Mouse (Mus musculus) brain, embryonic 14.5 days (tissue): ENCODE results near the gene Lrrc75a.

Experiments
- CTCF ChIP-seq: fragments of 200-500 bp; IDR thresholded peaks from 2 replicates; pipeline ENCODE4 v1.5.1; 2012; ENCODE audit warnings: inconsistent platforms, mild to moderate bottlenecking, moderate library complexity, borderline replicate concordance; ENCODE audit not compliant: insufficient read depth, insufficient read length; ENCODE audit errors: extremely low read depth
- POLR2A ChIP-seq: fragments of 200-500 bp; IDR thresholded peaks from 2 replicates; pipeline ENCODE4 v1.6.1; 2012; ENCODE audit warnings: mild to moderate bottlenecking, inconsistent platforms, borderline replicate concordance; ENCODE audit not compliant: poor library complexity, insufficient read depth, insufficient read length, severe bottlenecking; ENCODE audit errors: extremely low read depth

DNA sequence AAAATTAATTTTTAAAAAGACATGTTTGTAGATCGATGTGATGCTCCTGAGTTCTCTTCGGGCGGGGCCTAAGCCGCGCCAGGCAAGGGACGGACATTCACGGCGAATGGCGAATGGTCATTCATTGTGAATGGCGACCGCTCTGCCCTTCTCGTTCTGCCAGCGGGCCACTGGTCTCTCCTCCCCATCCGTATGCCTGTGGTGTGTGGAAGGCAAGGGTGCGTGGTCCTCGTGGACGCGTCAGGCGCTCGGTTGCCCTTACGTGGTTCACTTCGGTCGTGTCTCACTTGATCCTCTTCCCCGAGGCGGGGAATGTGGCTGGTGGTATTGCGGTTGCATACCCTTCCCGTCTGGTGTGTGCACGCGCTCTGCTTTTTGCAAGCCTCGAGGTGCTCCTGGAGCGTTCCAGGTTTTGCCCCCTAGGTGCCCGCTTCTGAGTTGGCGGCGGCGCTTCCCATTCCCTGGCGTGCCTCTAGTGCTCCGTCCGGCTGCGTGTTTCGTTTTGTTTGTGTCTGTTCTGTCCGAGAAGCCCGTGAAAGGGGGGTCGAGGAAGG lies 87.8 kb downstream of the Lrrc75a start:
- TF ChIP-seq POLR2A (no peak), CTCF (no peak)
